Mouse (Mus musculus) hindbrain, postnatal 0 days (tissue): ENCODE measurements around the gene Pinlyp. TPM values are rescaled to one million over a fixed set of nuclear protein-coding genes. Genes with fewer than 3 reads are reported as not detected.

Experiments used
- ATAC-seq: fragments of 200-750 bp; cut with Nextera tagmentation; 2 replicates; pipeline ENCODE4 v1.8.0; 2017; ENCODE audit warnings: mild to moderate bottlenecking, moderate TSS enrichment, moderate library complexity
- DNase-seq: peaks from one replicate; pipeline ENCODE4 v3.0.0-alpha.2; 2015; ENCODE audit warnings: low spot score
- H3K27ac ChIP-seq: fragments of 300-500 bp; sonication (generic); 2 replicates; pipeline ENCODE4 v1.5.1; 2014; ENCODE audit warnings: mild to moderate bottlenecking
- H3K27me3 ChIP-seq: fragments of 300-500 bp; sonication (generic); 2 replicates; pipeline ENCODE4 v1.6.1; 2014; ENCODE audit warnings: low read length, mixed read lengths; ENCODE audit not compliant: insufficient read depth
- H3K36me3 ChIP-seq: fragments of 300-500 bp; sonication (generic); 2 replicates; pipeline ENCODE4 v1.6.1; 2014; ENCODE audit warnings: low read length, mixed read lengths; ENCODE audit not compliant: insufficient read depth
- H3K4me1 ChIP-seq: fragments of 300-500 bp; sonication (generic); 2 replicates; pipeline ENCODE4 v1.6.1; 2014; ENCODE audit warnings: antibody characterized with exemption, low read length, mixed read lengths; ENCODE audit not compliant: insufficient read depth
- H3K4me2 ChIP-seq: fragments of 300-500 bp; sonication (generic); 2 replicates; pipeline ENCODE4 v1.6.1; 2014; ENCODE audit warnings: low read depth, mild to moderate bottlenecking, low read length, moderate library complexity, mixed read lengths
- H3K4me3 ChIP-seq: fragments of 300-500 bp; sonication (generic); 2 replicates; pipeline ENCODE4 v1.5.1; 2014; ENCODE audit warnings: low read length
- H3K9ac ChIP-seq: fragments of 300-500 bp; sonication (generic); replicated peaks from 2 replicates; pipeline ENCODE4 v1.6.1; 2014; ENCODE audit warnings: mild to moderate bottlenecking, low read length, moderate library complexity, mixed read lengths
- H3K9me3 ChIP-seq: fragments of 300-500 bp; sonication (generic); 2 replicates; pipeline ENCODE4 v1.6.1; 2016; ENCODE audit warnings: low read length, mixed read lengths
- CTCF ChIP-seq: IDR thresholded peaks from 2 replicates; pipeline ENCODE4 v1.5.1; 2016; ENCODE audit warnings: antibody characterized with exemption, control low read depth, low read depth
- WGBS: fragments of 180-500 bp; shearing (Covaris S2); extraction: QIAGEN DNeasy Blood & Tissue Kit; methylation state at CpG from one replicate; pipeline ENCODE4 v1.1.7; 2014; 5-methylcytosine and 5-hydroxymethylcytosine counted together
- polyA plus RNA-seq: library from polyadenylated mRNA; unstranded; fragments of >200 nt; fragmentation: Nextera tagmentation; extraction: Ambion mirVana; gene quantifications from 2 replicates; pipeline ENCODE4 v1.2.1, GENCODE M21; 2015
- total RNA-seq: library from RNA; depleted of rRNA; stranded (reverse); fragments of >200 nt; gene quantifications from 2 replicates; pipeline ENCODE4 v1.2.3, GENCODE M21; 2014

Pinlyp gene
- total and polyA plus RNA-seq, 2 experiments from 2014 or later, result not detected

DNA sequence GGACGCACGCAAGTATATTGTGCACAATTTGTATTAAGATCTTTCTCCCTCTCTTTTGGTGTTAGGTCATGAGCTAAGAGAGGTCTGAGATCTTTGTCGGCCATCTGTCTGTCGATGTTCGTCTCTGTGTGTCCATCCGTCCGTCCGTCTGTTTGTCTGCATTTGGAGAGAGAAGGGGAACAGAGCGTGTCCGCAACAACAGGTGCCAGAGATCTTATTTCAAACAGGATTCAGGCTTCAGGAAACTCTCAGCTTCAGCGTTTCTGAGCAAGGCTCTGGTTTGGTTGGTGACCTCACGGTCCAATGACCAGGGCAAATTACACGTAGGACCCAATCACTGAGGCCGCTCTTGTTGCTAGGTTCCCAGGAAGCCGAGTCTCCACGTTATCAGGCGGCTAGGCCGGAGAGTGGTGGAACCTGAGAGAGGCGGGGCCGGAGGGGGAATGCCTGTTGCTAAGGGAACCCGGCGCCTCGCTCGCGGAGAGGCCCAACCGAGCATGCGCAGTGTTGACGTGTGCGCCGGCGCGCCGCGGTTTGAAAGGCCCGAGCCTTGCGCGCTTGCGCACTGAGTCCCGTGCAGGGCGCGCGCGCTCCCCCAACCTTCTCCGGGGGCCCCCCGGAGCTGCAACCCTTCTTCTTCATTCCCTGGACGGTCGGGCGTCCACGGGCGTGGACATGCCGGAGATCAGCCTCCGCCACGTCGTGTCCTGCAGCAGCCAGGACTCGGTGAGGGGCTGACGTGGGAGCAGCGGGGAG is 894 bp upstream of the Pinlyp start:
- TF ChIP-seq CTCF, result no peak
- under 1% methylated on average over 53 of the region's 57 CpGs for WGBS
- peak; percentile 100 for DNase-seq
- peak overlapping the region; percentile 77 for H3K9ac ChIP-seq
- no peaks in the 10 kb centered on the region for H3K27me3 ChIP-seq
- no peaks in the 10 kb centered on the region for H3K9me3 ChIP-seq
- peak overlapping the region; percentile 64 for H3K4me2 ChIP-seq
- peaks cover 10% of the 10 kb centered on the region; the same call in 1 of the 2 replicates for H3K4me1 ChIP-seq
- peak overlapping the region; percentile 33 for H3K27ac ChIP-seq
- no peaks in the 10 kb centered on the region for H3K36me3 ChIP-seq
- ATAC-seq, result peak; percentile 99
- peak overlapping the region; percentile 87 for H3K4me3 ChIP-seq

DNA sequence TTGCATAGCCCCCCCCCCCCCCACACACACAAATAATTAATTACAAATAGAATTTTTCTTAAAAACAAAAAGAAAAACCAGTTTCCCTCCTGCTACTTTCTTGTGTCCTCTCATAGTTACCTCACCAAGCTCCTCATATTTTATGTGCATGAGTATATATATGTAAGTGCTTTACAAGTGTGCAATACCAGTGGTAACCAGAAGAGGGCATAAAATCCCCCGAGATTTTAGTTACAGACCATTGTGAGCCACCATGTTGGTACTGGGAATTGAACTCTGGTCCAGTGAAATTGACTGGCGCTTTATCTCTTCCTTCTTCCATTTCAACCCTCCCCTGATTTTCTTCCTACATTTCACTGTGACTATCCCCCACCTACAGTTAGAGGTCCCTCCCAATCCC is 1.4 kb downstream of the Pinlyp start:
- no peak overlapping the region for H3K4me2 ChIP-seq
- H3K36me3 ChIP-seq, result no peaks in the 10 kb centered on the region
- no peaks in the 10 kb centered on the region for H3K9me3 ChIP-seq
- no peak overlapping the region for H3K9ac ChIP-seq
- no peak for ATAC-seq
- peak; percentile 41; the same call in 1 of the 2 replicates for TF ChIP-seq CTCF
- H3K4me1 ChIP-seq, result peaks cover 10% of the 10 kb centered on the region; the same call in 1 of the 2 replicates
- no peak overlapping the region for H3K4me3 ChIP-seq
- H3K27me3 ChIP-seq, result no peaks in the 10 kb centered on the region
- WGBS, result 83% methylated on average over 2 of the region's 2 CpGs
- H3K27ac ChIP-seq, result no peak overlapping the region
- no peak for DNase-seq

DNA sequence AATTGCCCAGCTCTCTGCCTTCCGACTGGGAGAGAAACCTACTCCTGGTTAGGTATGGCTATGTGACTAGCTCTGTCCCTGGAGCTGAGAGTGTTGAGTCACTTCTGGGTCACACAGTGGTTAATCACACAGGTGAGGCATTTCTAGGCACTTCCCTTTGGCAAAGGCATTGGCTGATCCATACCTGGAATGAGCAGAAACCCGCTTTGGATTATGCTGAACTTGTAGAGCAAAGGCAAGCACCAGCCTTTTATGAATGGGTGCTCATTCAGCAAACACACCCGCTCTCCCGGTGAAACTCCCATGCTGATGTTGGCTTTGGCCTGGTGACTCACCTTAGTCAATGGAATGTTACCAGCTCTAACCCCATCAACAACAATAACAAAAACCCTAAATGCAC is 6.2 kb downstream of the Pinlyp start:
- Histone ChIP-seq H3K4me2 (no peak overlapping the region), H3K27me3 (no peaks in the 10 kb centered on the region), H3K4me1 (no peaks in the 10 kb centered on the region), H3K36me3 (0 out of 2 replicates have a peak, but pooled peaks cover 6% of the 10 kb centered on the region), H3K27ac (no peak overlapping the region), H3K4me3 (no peak overlapping the region), H3K9me3 (no peaks in the 10 kb centered on the region), H3K9ac (no peak overlapping the region)
- DNase-seq, result no peak
- WGBS, result 97% methylated on average over 4 of the region's 4 CpGs
- no peak for TF ChIP-seq CTCF
- no peak for ATAC-seq

DNA sequence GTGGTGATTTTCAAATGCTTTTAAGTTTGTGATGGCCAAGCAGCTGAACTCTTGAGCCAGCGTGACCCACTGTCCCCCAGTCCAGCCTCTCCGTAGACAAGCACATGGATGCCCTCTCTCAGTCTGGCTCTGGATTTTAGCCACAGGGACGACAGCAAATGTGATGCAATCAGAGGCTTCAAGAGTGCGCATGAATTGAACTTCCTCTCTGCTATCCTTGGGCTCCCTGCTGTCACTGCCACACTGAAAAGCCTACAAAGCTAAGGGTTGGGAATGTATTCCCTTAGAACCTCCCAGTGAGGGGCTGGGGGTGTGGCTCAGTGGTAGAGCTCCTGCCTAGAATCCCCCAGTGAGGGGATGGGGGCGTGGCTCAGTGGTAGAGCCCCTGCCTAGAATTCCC is 7.2 kb downstream of the Pinlyp start:
- peaks cover 13% of the 10 kb centered on the region; the same call in 1 of the 2 replicates for H3K36me3 ChIP-seq
- no peaks in the 10 kb centered on the region for H3K4me1 ChIP-seq
- no peak overlapping the region for H3K9ac ChIP-seq
- DNase-seq (no peak), ATAC-seq (no peak)
- H3K4me2 ChIP-seq, result no peak overlapping the region
- no peaks in the 10 kb centered on the region for H3K9me3 ChIP-seq
- H3K27ac ChIP-seq, result peak overlapping the region; percentile 32; the same call in 1 of the 2 replicates
- no peak overlapping the region for H3K4me3 ChIP-seq
- H3K27me3 ChIP-seq, result no peaks in the 10 kb centered on the region
- 73% methylated on average over 5 of the region's 5 CpGs for WGBS
- TF ChIP-seq CTCF, result no peak

DNA sequence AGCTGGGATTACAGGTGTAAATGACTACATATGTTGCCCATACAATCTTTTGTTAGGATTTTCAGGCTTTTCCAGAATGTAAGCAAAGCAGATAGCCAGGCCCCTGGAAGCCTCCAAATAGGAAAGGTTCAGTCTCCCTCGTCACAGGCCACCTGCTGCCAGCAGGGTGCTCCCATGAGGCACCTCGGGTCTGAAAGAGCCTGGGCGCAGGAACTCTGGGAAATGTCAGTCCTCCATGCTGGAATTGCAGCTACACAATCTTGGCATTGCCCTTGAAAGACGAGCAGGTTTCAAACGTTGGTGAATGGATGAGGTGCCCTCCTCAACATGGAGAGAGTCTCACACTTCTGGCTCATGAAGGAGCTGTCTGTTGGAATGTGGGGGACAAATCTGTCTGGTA is 7.8 kb downstream of the Pinlyp start:
- no peak overlapping the region for H3K4me2 ChIP-seq
- WGBS, result 35% methylated on average over 5 of the region's 5 CpGs
- no peak overlapping the region for H3K4me3 ChIP-seq
- H3K9ac ChIP-seq, result no peak overlapping the region
- ATAC-seq, result no peak
- H3K4me1 ChIP-seq, result no peaks in the 10 kb centered on the region
- TF ChIP-seq CTCF, result no peak; the same call in 1 of the 2 replicates
- H3K9me3 ChIP-seq, result no peaks in the 10 kb centered on the region
- H3K36me3 ChIP-seq, result peaks cover 17% of the 10 kb centered on the region; the same call in 1 of the 2 replicates
- peak overlapping the region; percentile 32; the same call in 1 of the 2 replicates for H3K27ac ChIP-seq
- peak; percentile 32 for DNase-seq
- no peaks in the 10 kb centered on the region for H3K27me3 ChIP-seq

DNA sequence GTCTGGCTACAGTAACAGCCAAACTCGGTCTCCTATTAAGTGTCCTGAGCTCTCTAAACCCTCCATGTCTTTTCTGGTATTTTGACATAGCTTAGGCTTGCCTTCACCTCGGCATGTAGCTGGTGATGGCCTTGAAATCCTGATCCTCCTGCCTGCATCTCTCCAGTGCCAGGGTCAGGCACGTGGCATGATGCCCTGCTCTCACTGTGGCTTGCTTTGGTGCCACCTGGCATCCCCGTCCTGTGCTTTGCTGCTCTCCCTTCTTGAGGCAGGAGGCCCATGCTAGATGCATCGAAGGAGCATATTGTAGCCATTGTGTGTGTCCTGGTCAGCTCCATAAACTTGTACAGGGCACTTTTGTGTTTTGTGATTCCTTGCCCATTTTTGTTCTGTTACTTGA is 8.3 kb downstream of the Pinlyp start:
- peak overlapping the region; percentile 32; the same call in 1 of the 2 replicates for H3K27ac ChIP-seq
- H3K27me3 ChIP-seq, result no peaks in the 10 kb centered on the region
- TF ChIP-seq CTCF, result no peak
- H3K9me3 ChIP-seq, result no peaks in the 10 kb centered on the region
- ATAC-seq (no peak), DNase-seq (no peak)
- H3K4me1 ChIP-seq, result peaks cover under 1% of the 10 kb centered on the region; the same call in 1 of the 2 replicates
- H3K36me3 ChIP-seq, result peaks cover 17% of the 10 kb centered on the region; the same call in 1 of the 2 replicates
- no peak overlapping the region for H3K4me3 ChIP-seq
- no peak overlapping the region for H3K4me2 ChIP-seq
- 62% methylated on average over 5 of the region's 5 CpGs for WGBS
- no peak overlapping the region for H3K9ac ChIP-seq

DNA sequence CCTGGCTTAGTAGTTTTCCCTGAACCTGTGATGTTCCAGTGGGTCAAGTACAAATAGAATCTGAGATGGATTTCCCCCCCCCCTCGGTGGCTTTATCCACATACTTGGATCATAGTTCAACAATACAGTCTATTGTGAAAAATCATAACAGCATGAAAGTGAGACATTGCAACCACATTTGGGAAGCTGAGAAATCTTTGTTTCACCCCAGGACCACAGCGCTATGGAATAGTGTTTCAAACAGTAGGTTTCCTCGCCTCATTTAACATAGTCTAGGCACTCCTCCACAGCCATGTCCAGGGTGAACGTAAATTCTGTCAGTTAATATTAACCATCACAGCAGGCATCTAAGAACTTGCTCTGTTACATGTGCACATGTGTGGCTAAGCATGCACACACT is 8.8 kb downstream of the Pinlyp start:
- Histone ChIP-seq H3K27me3 (no peaks in the 10 kb centered on the region), H3K4me1 (peaks cover 6% of the 10 kb centered on the region; the same call in 1 of the 2 replicates), H3K36me3 (peaks cover 17% of the 10 kb centered on the region; the same call in 1 of the 2 replicates), H3K4me2 (no peak overlapping the region), H3K27ac (no peak overlapping the region), H3K9me3 (no peaks in the 10 kb centered on the region), H3K4me3 (no peak overlapping the region), H3K9ac (no peak overlapping the region)
- DNase-seq (no peak), ATAC-seq (no peak)
- 58% methylated on average over 4 of the region's 4 CpGs for WGBS
- no peak for TF ChIP-seq CTCF
